Mouse (Mus musculus) CH12.LX (cell line): ENCODE data around the gene Nsun6. TPM values are rescaled to one million over a fixed set of nuclear protein-coding genes. Genes with fewer than 3 reads are reported as not detected.
A peak's percentile ranks its signal among the peaks of the same experiment; 100 is the strongest.

ENCODE experiments used
- DNase-seq: peaks from one replicate; pipeline ENCODE4 v3.0.0-alpha.2; 2013; ENCODE audit errors: extremely low read depth
- H3K27ac ChIP-seq: 2 replicates; pipeline ENCODE4 v1.5.1; 2012; ENCODE audit warnings: low read depth, mild to moderate bottlenecking, control low read depth, moderate library complexity; ENCODE audit not compliant: insufficient read depth
- H3K27me3 ChIP-seq: replicated peaks from 2 replicates; pipeline ENCODE3; 2012; ENCODE audit warnings: inconsistent platforms
- H3K36me3 ChIP-seq, 2 experiments: replicated peaks in 1 of 2; 2 replicates each; pipeline versions ENCODE3 to v1.6.1; 2012; ENCODE audit warnings: inconsistent platforms in 1 of 2, low read length in 1 of 2, mild to moderate bottlenecking in 1 of 2, mixed read lengths in 1 of 2, moderate library complexity in 1 of 2; ENCODE audit not compliant: control insufficient read depth in 1 of 2, insufficient read depth in 1 of 2
- H3K4me1 ChIP-seq, 2 experiments: 2 replicates each; pipeline ENCODE4 v1.6.1; 2012; ENCODE audit warnings: inconsistent platforms in 1 of 2, moderate library complexity in 1 of 2; ENCODE audit not compliant: insufficient read depth in 2 of 2, control insufficient read depth in 1 of 2
- H3K4me2 ChIP-seq: 2 replicates; pipeline ENCODE4 v1.6.1; 2012; ENCODE audit warnings: low read depth, mild to moderate bottlenecking, control low read depth; ENCODE audit not compliant: poor library complexity, insufficient read depth, severe bottlenecking
- H3K4me3 ChIP-seq, 3 experiments: fragments of 150-350 bp in 1 of 3; sonication (generic) in 1 of 3; replicated peaks in 1 of 3; 2 replicates each; pipeline versions ENCODE3 to v1.5.1; 2011 to 2012; ENCODE audit warnings: low read depth in 2 of 3, low read length in 2 of 3, mild to moderate bottlenecking in 2 of 3, moderate library complexity in 2 of 3, control low read depth in 1 of 3, improper control_type of control experiment in 1 of 3, inconsistent platforms in 1 of 3, mixed read lengths in 1 of 3; ENCODE audit not compliant: poor library complexity in 1 of 3
- H3K79me2 ChIP-seq: replicated peaks from 2 replicates; pipeline ENCODE4 v1.6.1; 2012; ENCODE audit warnings: mild to moderate bottlenecking, moderate library complexity; ENCODE audit not compliant: control insufficient read depth, poor library complexity, insufficient read depth, severe bottlenecking; ENCODE audit errors: extremely low read depth
- H3K9ac ChIP-seq: 2 replicates; pipeline ENCODE4 v1.6.1; 2012; ENCODE audit warnings: low read depth, mild to moderate bottlenecking, control low read depth, moderate library complexity; ENCODE audit not compliant: insufficient read depth
- H3K9me3 ChIP-seq: replicated peaks from 2 replicates; pipeline ENCODE3; 2012; ENCODE audit warnings: low read length, inconsistent platforms, mixed read lengths
- CHD1 ChIP-seq: IDR thresholded peaks from 2 replicates; pipeline ENCODE4 v1.6.1; 2012; ENCODE audit warnings: low read depth, low read length, improper control_type of control experiment, inconsistent platforms
- CTCF ChIP-seq, 2 experiments: IDR thresholded peaks in 1 of 2; conservative IDR thresholded peaks in 1 of 2; 2 replicates each; pipeline ENCODE4 v1.5.1; 2011 to 2012; ENCODE audit warnings: low read depth in 2 of 2, low read length in 2 of 2, improper control_type of control experiment in 1 of 2, inconsistent platforms in 1 of 2, mild to moderate bottlenecking in 1 of 2, moderate library complexity in 1 of 2
- E2F4 ChIP-seq: IDR thresholded peaks from 2 replicates; pipeline ENCODE4 v1.6.1; 2011; ENCODE audit warnings: low read depth, low read length, improper control_type of control experiment; ENCODE audit not compliant: insufficient replicate concordance
- GABPA ChIP-seq: IDR thresholded peaks from 2 replicates; pipeline ENCODE4 v1.6.1; 2012; ENCODE audit warnings: low read depth, low read length, improper control_type of control experiment, inconsistent platforms; ENCODE audit not compliant: insufficient replicate concordance
- JUND ChIP-seq: conservative IDR thresholded peaks from 2 replicates; pipeline ENCODE4 v1.6.1; 2011; ENCODE audit warnings: low read depth, low read length, improper control_type of control experiment
- MXI1 ChIP-seq: IDR thresholded peaks from 2 replicates; pipeline ENCODE4 v1.6.1; 2011; ENCODE audit warnings: mild to moderate bottlenecking, low read depth, low read length, improper control_type of control experiment
- MYC ChIP-seq: IDR thresholded peaks from 2 replicates; pipeline ENCODE4 v1.6.1; 2011; ENCODE audit warnings: low read depth, mild to moderate bottlenecking, improper control_type of control experiment, low read length
- NRF1 ChIP-seq: IDR thresholded peaks from 2 replicates; pipeline ENCODE4 v1.6.1; 2014; ENCODE audit warnings: low read depth, mild to moderate bottlenecking, inconsistent platforms, low read length, improper control_type of control experiment, moderate library complexity
- POLR2A ChIP-seq: IDR thresholded peaks from 2 replicates; pipeline ENCODE4 v1.6.1; 2011; ENCODE audit warnings: low read depth, mild to moderate bottlenecking, improper control_type of control experiment, low read length
- RAD21 ChIP-seq: IDR thresholded peaks from 2 replicates; pipeline ENCODE4 v1.6.1; 2011; ENCODE audit warnings: low read depth, mild to moderate bottlenecking, low read length, improper control_type of control experiment, moderate library complexity
- SMC3 ChIP-seq: IDR thresholded peaks from 2 replicates; pipeline ENCODE4 v1.6.1; 2011; ENCODE audit warnings: low read depth, low read length, improper control_type of control experiment
- TBP ChIP-seq: conservative IDR thresholded peaks from 2 replicates; pipeline ENCODE4 v1.6.1; 2011; ENCODE audit warnings: low read depth, low read length, improper control_type of control experiment
- TCF12 ChIP-seq: IDR thresholded peaks from 2 replicates; pipeline ENCODE4 v1.6.1; 2014; ENCODE audit warnings: low read depth, mild to moderate bottlenecking, inconsistent platforms, low read length, improper control_type of control experiment
- USF2 ChIP-seq: conservative IDR thresholded peaks from 2 replicates; pipeline ENCODE4 v1.6.1; 2011; ENCODE audit warnings: low read depth, low read length, improper control_type of control experiment
- ZKSCAN1 ChIP-seq: IDR thresholded peaks from 2 replicates; pipeline ENCODE4 v1.6.1; 2012; ENCODE audit warnings: low read depth, inconsistent platforms, low read length, improper control_type of control experiment, borderline replicate concordance
- ZMIZ1 ChIP-seq: IDR thresholded peaks from 2 replicates; pipeline ENCODE4 v1.6.1; 2012; ENCODE audit warnings: low read depth, mild to moderate bottlenecking, inconsistent platforms, low read length, improper control_type of control experiment
- ZNF384 ChIP-seq: IDR thresholded peaks from 2 replicates; pipeline ENCODE4 v1.6.1; 2012; ENCODE audit warnings: low read depth, low read length, improper control_type of control experiment, inconsistent platforms
- dilution Hi-C: fragments of 300-500 bp; cut with MboI; formaldehyde crosslinking; loops from 2 replicates; pipeline ENCODE4 v1.14.3; 2020; ENCODE audit warnings: low sequenced_read_pairs; ENCODE audit not compliant: extremely low pct_unique_long_range_greater_than_20kb, extremely low pct_ligation_motif_present
- in situ Hi-C: fragments of 300-500 bp; cut with MboI; formaldehyde crosslinking; loops from 3 replicates; pipeline ENCODE4 v1.14.3; 2019; ENCODE audit warnings: low sequenced_read_pairs, low pct_ligation_motif_present, low pct_unique_long_range_greater_than_20kb, mixed read lengths
- polyA plus RNA-seq: library from polyadenylated mRNA; unstranded; fragments of >175 nt; gene quantifications from 2 replicates; pipeline ENCODE4 v1.2.1, GENCODE M21; 2012; ENCODE audit warnings: low read depth; ENCODE audit not compliant: insufficient read length
- total RNA-seq, 2 experiments: library from RNA; depleted of rRNA; stranded (reverse); fragments of 300-350 nt in 1 of 2; fragments of >200 nt in 1 of 2; gene quantifications; 2 replicates each; pipeline ENCODE4 v1.2.3; 2012 to 2014

Gene Nsun6
- total and polyA plus RNA-seq, 3 experiments = 5.0 to 8.1 (median 6.1) TPM

- Histone ChIP-seq H3K79me2 (no peaks in the 10 kb centered on the region), H3K4me1 (no peaks in the 10 kb centered on the region), H3K4me2 (no peak overlapping the region), H3K36me3 (no peaks in the 10 kb centered on the region), H3K9ac (no peak overlapping the region), H3K4me3 (no peak overlapping the region), H3K27me3 (no peaks in the 10 kb centered on the region), H3K27ac (no peak overlapping the region), H3K9me3 (no peaks in the 10 kb centered on the region)
- no peak for DNase-seq
- TF ChIP-seq SMC3 (no peak), POLR2A (no peak), MXI1 (no peak), NRF1 (no peak), RAD21 (no peak), CHD1 (no peak), E2F4 (no peak), TBP (no peak), USF2 (no peak), ZNF384 (no peak), ZKSCAN1 (no peak), MYC (no peak)
- in situ Hi-C loops (no loop called here), dilution Hi-C loops (no loop called here)
Measured at GRCm38 (mm10) chr2:15104386-15104785, 49.5 kb upstream of the Nsun6 start.

- no peak overlapping the region for H3K27ac ChIP-seq
- H3K4me3 ChIP-seq = no peak overlapping the region
- no peak overlapping the region for H3K4me2 ChIP-seq
- no peaks in the 10 kb centered on the region for H3K79me2 ChIP-seq
- no peaks in the 10 kb centered on the region for H3K9me3 ChIP-seq
- in situ Hi-C loops = no loop called here
- no peak overlapping the region for H3K9ac ChIP-seq
- dilution Hi-C loops = no loop called here
- TF ChIP-seq GABPA = no peak
- peak in 1 of 2 experiments; percentile 58; a peak in 2 of 4 replicates for TF ChIP-seq CTCF (conservative IDR thresholded peaks at IDR 0.05 in 1 of 2, IDR thresholded peaks at IDR 0.05 in 1 of 2; ENCODE audit: low read depth in 2 of 2, low read length in 2 of 2)
- peak; percentile 94 for TF ChIP-seq ZNF384
- no peak for TF ChIP-seq ZMIZ1
- TF ChIP-seq RAD21 = peak; percentile 72
- peak; percentile 23; the same call in 1 of the 2 replicates for TF ChIP-seq SMC3
- no peak for TF ChIP-seq JUND
- no peak for TF ChIP-seq TCF12
- no peaks in the 10 kb centered on the region for H3K36me3 ChIP-seq
- DNase-seq = peak; percentile 10
- H3K4me1 ChIP-seq = no peaks in the 10 kb centered on the region
- H3K27me3 ChIP-seq = no peaks in the 10 kb centered on the region
Measured at GRCm38 (mm10) chr2:15096514-15097090, 41.7 kb upstream of the Nsun6 start.
